Mouse (Mus musculus) thymus, adult 2 months (tissue): ENCODE measurements around the gene Vti1a. TPM values are rescaled to one million over a fixed set of nuclear protein-coding genes. Genes with fewer than 3 reads are reported as not detected.

ENCODE experiments used
- DNase-seq: peaks from one replicate; pipeline ENCODE4 v3.0.0; 2021
- H3K27ac ChIP-seq: fragments of 200-500 bp; 2 replicates; pipeline ENCODE4 v1.5.1; 2012; ENCODE audit warnings: low read length, control low read depth; ENCODE audit not compliant: control insufficient read depth, insufficient read depth
- H3K27me3 ChIP-seq: fragments of 200-500 bp; 2 replicates; pipeline ENCODE4 v1.6.1; 2012; ENCODE audit warnings: mild to moderate bottlenecking, low read length, moderate library complexity, mixed read lengths; ENCODE audit not compliant: control insufficient read depth, insufficient read depth
- H3K36me3 ChIP-seq: fragments of 200-500 bp; 2 replicates; pipeline ENCODE4 v1.6.1; 2012; ENCODE audit warnings: mild to moderate bottlenecking, low read length, moderate library complexity; ENCODE audit not compliant: control insufficient read depth, insufficient read depth
- H3K4me1 ChIP-seq: fragments of 200-500 bp; replicated peaks from 2 replicates; pipeline ENCODE4 v1.6.1; 2012; ENCODE audit warnings: low read length; ENCODE audit not compliant: control insufficient read depth, insufficient read depth
- H3K4me3 ChIP-seq: fragments of 200-500 bp; 2 replicates; pipeline ENCODE4 v1.5.1; 2012; ENCODE audit warnings: mild to moderate bottlenecking, low read length, control low read depth, moderate library complexity; ENCODE audit not compliant: control insufficient read depth, insufficient read depth
- CTCF ChIP-seq: fragments of 200-500 bp; IDR thresholded peaks from 2 replicates; pipeline ENCODE4 v1.5.1; 2012; ENCODE audit warnings: mild to moderate bottlenecking, control low read depth, low read length, moderate library complexity, borderline replicate concordance; ENCODE audit not compliant: control insufficient read depth, poor library complexity, insufficient read depth; ENCODE audit errors: extremely low read depth
- POLR2A ChIP-seq: fragments of 200-500 bp; IDR thresholded peaks from 2 replicates; pipeline ENCODE4 v1.6.1; 2012; ENCODE audit warnings: mild to moderate bottlenecking, low read length, control low read depth, moderate library complexity; ENCODE audit not compliant: control insufficient read depth, poor library complexity, insufficient read depth; ENCODE audit errors: extremely low read depth
- WGBS: fragments of 180-500 bp; shearing (Covaris S2); methylation state at CpG from one replicate; pipeline ENCODE4 v1.1.7; 2018; 5-methylcytosine and 5-hydroxymethylcytosine counted together
- polyA plus RNA-seq: library from polyadenylated mRNA; depleted of rRNA; stranded (reverse); fragments of >200 nt; gene quantifications from 2 replicates; pipeline ENCODE4 v1.2.3, GENCODE M21; 2012

Gene Vti1a
- polyA plus RNA-seq, 1 experiment: 15.4 TPM

DNA sequence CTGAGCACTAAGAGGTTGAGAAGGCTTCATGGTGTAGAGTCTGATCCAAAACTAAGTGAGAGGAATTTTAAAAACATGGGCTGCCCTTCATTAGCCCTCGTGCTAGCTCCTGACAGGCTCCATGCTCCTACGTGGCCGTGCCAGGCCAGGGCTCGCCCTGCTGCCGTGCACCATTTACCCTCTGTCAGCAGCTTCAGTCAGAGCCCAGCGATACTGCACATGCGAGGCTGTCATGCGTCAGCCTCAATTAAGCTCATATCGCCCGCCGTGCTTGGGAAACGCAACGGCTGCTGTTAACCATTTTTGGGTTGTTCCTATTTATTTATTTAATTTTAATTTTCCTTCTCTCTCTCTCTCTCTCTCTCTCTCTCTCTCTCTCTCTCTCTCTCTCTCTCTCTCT lies 133.0 kb downstream of the Vti1a start:
- Histone ChIP-seq H3K27ac (no peak overlapping the region), H3K4me3 (no peak overlapping the region), H3K27me3 (no peaks in the 10 kb centered on the region), H3K36me3 (no peaks in the 10 kb centered on the region), H3K4me1 (no peaks in the 10 kb centered on the region)
- TF ChIP-seq CTCF: no peak
- no peak for TF ChIP-seq POLR2A
- DNase-seq: no peak
- WGBS: 95% methylated on average over 13 of the region's 13 CpGs

- H3K27me3 ChIP-seq: no peaks in the 10 kb centered on the region
- H3K27ac ChIP-seq: no peak overlapping the region
- no peak for DNase-seq
- 89% methylated on average over 6 of the region's 6 CpGs for WGBS
- no peaks in the 10 kb centered on the region for H3K36me3 ChIP-seq
- TF ChIP-seq POLR2A (no peak), CTCF (no peak)
- no peaks in the 10 kb centered on the region for H3K4me1 ChIP-seq
- no peak overlapping the region for H3K4me3 ChIP-seq
Observed at GRCm38 (mm10) chr19:55449506-55449905, 133.4 kb downstream of the Vti1a start.

DNA sequence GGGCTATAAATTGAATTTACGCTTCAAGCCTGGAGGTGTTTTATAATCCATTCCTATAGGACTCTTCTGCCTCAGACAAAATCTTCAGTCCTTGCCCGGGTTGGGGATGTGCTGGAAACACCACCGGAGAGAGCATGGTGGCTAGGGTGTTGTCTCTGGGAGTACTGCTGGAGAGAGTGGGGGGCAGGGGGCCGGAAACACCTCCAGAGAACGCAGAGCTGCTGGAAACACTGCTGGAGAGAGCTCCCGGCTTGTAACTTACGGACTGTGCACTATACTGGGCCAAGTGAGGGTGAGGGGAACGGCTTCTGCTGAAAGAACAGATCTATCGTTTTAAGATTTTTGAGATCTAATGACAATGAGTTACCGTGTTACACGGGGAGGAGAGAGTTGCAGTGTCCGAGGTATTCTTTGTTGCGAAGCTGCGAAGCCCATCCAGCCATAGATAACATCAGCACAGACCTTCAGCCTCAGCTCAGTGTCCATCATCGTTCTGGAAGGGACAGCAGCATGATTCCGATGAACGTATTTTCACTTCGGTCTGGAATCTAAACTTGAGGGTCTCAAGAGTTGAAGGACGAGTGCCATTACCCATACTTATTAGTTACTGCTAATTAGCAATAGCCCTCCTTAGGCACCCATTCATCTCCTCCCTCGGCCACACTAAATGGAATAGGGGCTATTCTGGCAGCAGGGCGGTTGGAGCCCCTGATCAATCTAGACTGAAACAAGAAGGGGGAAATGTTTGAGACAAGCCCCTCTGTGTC lies 140.4 kb downstream of the Vti1a start:
- 92% methylated on average over 21 of the region's 21 CpGs for WGBS
- H3K4me1 ChIP-seq: no peaks in the 10 kb centered on the region
- no peak overlapping the region for H3K4me3 ChIP-seq
- no peaks in the 10 kb centered on the region for H3K36me3 ChIP-seq
- TF ChIP-seq CTCF (no peak), POLR2A (no peak)
- no peaks in the 10 kb centered on the region for H3K27me3 ChIP-seq
- no peak for DNase-seq
- H3K27ac ChIP-seq: no peak overlapping the region

DNA sequence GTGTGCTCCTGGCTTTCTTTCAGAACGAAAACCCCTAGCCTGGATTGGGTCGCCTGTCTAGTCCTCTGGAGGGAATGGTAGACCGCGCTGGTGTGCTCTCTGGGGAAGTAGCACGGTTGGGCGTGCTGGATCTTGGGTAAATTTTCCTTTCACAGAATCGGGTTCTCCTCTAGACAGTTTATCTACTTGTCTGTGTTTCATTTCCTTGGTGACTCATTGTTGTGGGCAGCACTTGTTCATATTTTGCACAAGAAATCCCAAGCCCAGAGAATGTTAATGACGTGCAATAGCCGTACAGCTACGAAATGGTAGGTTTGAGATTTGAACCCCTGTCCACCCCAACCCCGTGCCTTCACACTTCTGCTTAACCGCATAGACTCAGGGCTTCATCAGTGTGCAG lies 145.9 kb downstream of the Vti1a start:
- DNase-seq: no peak
- H3K27me3 ChIP-seq: no peaks in the 10 kb centered on the region
- H3K4me3 ChIP-seq: no peak overlapping the region
- 92% methylated on average over 12 of the region's 12 CpGs for WGBS
- H3K36me3 ChIP-seq: no peaks in the 10 kb centered on the region
- TF ChIP-seq POLR2A (no peak), CTCF (no peak)
- no peak overlapping the region for H3K27ac ChIP-seq
- no peaks in the 10 kb centered on the region for H3K4me1 ChIP-seq

GRCm38 (mm10) chr19:55463670-55464069 lies 147.6 kb downstream of the Vti1a start:
- 91% methylated on average over 4 of the region's 4 CpGs for WGBS
- Histone ChIP-seq H3K4me3 (no peak overlapping the region), H3K36me3 (no peaks in the 10 kb centered on the region), H3K4me1 (no peaks in the 10 kb centered on the region), H3K27me3 (no peaks in the 10 kb centered on the region), H3K27ac (no peak overlapping the region)
- DNase-seq: no peak
- TF ChIP-seq POLR2A (no peak), CTCF (no peak)

GRCm38 (mm10) chr19:55469301-55470051 lies 153.4 kb downstream of the Vti1a start:
- Histone ChIP-seq H3K36me3 (no peaks in the 10 kb centered on the region), H3K4me3 (no peak overlapping the region), H3K4me1 (no peaks in the 10 kb centered on the region), H3K27ac (no peak overlapping the region), H3K27me3 (no peaks in the 10 kb centered on the region)
- no peak for DNase-seq
- 94% methylated on average over 21 of the region's 21 CpGs for WGBS
- TF ChIP-seq CTCF (no peak), POLR2A (no peak)
